Mouse (Mus musculus) kidney, embryonic 14.5 days (tissue): ENCODE data around the gene Zfp286. TPM values are rescaled to one million over a fixed set of nuclear protein-coding genes. Genes with fewer than 3 reads are reported as not detected.

Experiments
- ATAC-seq: fragments of 200-750 bp; cut with Nextera tagmentation; 2 replicates; pipeline ENCODE4 v1.8.0; 2017; ENCODE audit warnings: moderate number of reproducible peaks, mild to moderate bottlenecking, moderate TSS enrichment, moderate library complexity; ENCODE audit not compliant: low FRiP score, low TSS enrichment
- H3K27ac ChIP-seq: fragments of 300-500 bp; sonication (generic); 2 replicates; pipeline ENCODE4 v1.5.1; 2014; ENCODE audit warnings: low read depth, mild to moderate bottlenecking, low read length, moderate library complexity, mixed read lengths
- H3K27me3 ChIP-seq: fragments of 300-500 bp; sonication (generic); 2 replicates; pipeline ENCODE4 v1.6.1; 2014; ENCODE audit warnings: mild to moderate bottlenecking, low read length; ENCODE audit not compliant: control insufficient read depth, insufficient read depth
- H3K36me3 ChIP-seq: fragments of 300-500 bp; sonication (generic); 2 replicates; pipeline ENCODE4 v1.6.1; 2014; ENCODE audit warnings: low read length, mixed read lengths; ENCODE audit not compliant: control insufficient read depth, insufficient read depth
- H3K4me1 ChIP-seq: fragments of 300-500 bp; sonication (generic); 2 replicates; pipeline ENCODE4 v1.6.1; 2014; ENCODE audit warnings: low read length, mixed read lengths; ENCODE audit not compliant: control insufficient read depth, insufficient read depth
- H3K4me2 ChIP-seq: fragments of 300-500 bp; sonication (generic); replicated peaks from 2 replicates; pipeline ENCODE4 v1.6.1; 2014; ENCODE audit warnings: low read depth, mild to moderate bottlenecking, low read length
- H3K4me3 ChIP-seq: fragments of 300-500 bp; sonication (generic); 2 replicates; pipeline ENCODE4 v1.5.1; 2014; ENCODE audit warnings: mild to moderate bottlenecking, low read length
- H3K9ac ChIP-seq: fragments of 300-500 bp; sonication (generic); 2 replicates; pipeline ENCODE4 v1.6.1; 2014; ENCODE audit warnings: low read depth, mild to moderate bottlenecking, low read length, moderate library complexity
- H3K9me3 ChIP-seq: fragments of 300-500 bp; sonication (generic); 2 replicates; pipeline ENCODE4 v1.6.1; 2016; ENCODE audit warnings: low read length; ENCODE audit not compliant: control insufficient read depth
- whole genome bisulfite sequencing: fragments of 180-500 bp; shearing (Covaris S2); extraction: QIAGEN DNeasy Blood & Tissue Kit; methylation state at CpG from one replicate; pipeline ENCODE4 v1.1.7; 2014; 5-methylcytosine and 5-hydroxymethylcytosine counted together
- polyA plus RNA-seq: library from polyadenylated mRNA; unstranded; fragments of >200 nt; fragmentation: Nextera tagmentation; extraction: Ambion mirVana; gene quantifications from 2 replicates; pipeline ENCODE4 v1.2.1, GENCODE M21; 2014

The Zfp286 gene
- polyA plus RNA-seq, 1 experiment from 2014 or later, result 19.7 TPM

DNA sequence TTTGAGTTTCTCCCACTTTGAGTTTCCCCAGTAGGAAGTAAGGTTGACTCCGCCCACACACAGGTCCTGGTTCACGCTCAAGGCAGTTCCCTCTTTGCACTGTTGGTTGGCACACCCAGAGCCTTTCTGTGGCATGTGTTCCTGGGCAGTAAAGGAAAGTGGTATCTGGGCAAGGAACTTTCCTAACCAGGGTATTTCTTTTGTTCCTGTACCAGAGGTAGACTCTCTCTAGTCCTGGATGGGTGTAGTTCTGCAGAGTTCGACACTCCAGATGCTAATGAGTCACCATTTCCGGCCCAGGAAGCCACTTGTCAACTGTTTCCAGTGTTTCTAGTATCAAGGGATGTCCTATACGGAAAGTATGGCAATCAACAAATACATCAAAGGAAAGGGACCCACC is 32.6 kb upstream of the Zfp286 start:
- 55% methylated on average over 5 of the region's 5 CpGs for WGBS
- Histone ChIP-seq H3K4me2 (peak overlapping the region; percentile 82), H3K27ac (peak overlapping the region; percentile 59; the same call in 1 of the 2 replicates), H3K9ac (no peak overlapping the region), H3K27me3 (no peaks in the 10 kb centered on the region), H3K36me3 (no peaks in the 10 kb centered on the region), H3K4me1 (peaks cover 18% of the 10 kb centered on the region), H3K4me3 (peak overlapping the region; percentile 49), H3K9me3 (no peaks in the 10 kb centered on the region)
- no peak for ATAC-seq

DNA sequence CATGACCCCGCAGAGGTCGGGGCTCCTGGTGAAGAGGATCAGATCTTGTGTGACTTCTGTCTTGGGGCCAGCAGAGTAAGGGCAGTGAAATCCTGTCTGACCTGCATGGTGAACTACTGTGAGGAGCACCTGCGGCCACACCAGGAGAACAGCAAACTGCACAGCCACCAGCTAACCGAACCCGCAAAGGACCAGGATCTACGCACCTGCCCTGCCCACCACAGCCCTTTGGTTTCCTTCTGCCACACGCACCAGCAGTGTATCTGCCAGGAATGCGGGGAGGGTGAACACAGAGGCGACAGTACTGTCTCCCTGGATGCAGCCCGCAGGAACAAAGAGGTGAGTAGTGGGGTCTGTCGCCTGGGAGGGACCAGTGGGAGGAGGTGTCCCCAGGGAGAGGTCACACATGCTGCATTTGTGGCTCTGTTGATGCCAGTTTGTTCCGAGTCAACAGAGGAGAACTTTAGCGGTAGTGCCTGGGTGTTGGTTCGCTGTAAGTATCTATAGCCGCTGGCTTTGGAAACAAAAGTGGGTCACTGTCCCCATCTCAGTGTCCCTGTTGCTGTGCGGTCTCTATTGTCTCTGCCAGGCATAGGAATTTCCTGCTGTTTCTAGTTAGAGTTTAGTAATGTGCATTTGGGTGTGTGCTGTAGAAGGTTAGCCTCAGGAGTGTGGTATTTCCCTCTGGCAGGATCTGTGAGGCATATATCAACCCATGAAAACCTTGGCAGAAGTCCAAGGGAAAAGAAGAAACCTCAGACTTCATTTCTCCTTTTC is 31.6 kb upstream of the Zfp286 start:
- no peaks in the 10 kb centered on the region for H3K9me3 ChIP-seq
- ATAC-seq, result peak; percentile 45
- no peaks in the 10 kb centered on the region for H3K27me3 ChIP-seq
- peak overlapping the region; percentile 62 for H3K9ac ChIP-seq
- H3K4me3 ChIP-seq, result peak overlapping the region; percentile 49
- H3K4me1 ChIP-seq, result peaks cover 20% of the 10 kb centered on the region
- 7% methylated on average over 16 of the region's 16 CpGs for WGBS
- peak overlapping the region; percentile 82 for H3K4me2 ChIP-seq
- H3K36me3 ChIP-seq, result no peaks in the 10 kb centered on the region
- peak overlapping the region; percentile 60 for H3K27ac ChIP-seq

DNA sequence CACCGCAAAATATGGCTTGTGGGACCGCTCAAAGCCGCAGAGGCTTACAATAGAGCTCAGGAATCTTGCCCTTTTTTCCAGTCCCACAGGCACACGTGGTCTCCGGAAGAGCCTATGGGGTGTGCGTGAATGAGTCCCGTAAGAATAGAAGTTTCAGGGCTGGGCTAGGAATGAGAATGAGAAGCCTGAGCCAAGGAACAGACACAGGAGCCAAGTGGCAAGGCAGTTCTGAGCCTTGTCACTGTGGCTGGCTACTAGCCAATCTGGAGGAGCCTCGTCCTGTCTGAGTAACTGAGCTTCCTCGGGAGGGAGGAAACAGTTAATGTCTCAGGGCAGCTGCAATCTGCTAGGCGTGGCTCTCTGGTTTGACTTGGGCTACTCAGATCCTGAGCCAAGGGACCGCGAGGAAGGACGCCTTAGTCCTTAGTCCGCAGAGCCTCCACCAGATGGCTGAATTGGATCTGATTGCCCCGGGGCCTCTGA is 30.8 kb upstream of the Zfp286 start, which contains the start of gene Trim16:
Gene Trim16, plus strand, starts transcription at position 173 of the 483 bp plus-strand sequence.
- 5% methylated on average over 15 of the region's 15 CpGs for WGBS
- Histone ChIP-seq H3K9me3 (no peaks in the 10 kb centered on the region), H3K4me2 (peak within 1 kb of the TSS; percentile 82), H3K4me3 (peak within 1 kb of the TSS; percentile 49), H3K9ac (peak within 1 kb of the TSS; percentile 62), H3K27me3 (no peaks in the 10 kb centered on the region), H3K4me1 (peaks cover 15% of the 10 kb centered on the region), H3K27ac (peak within 1 kb of the TSS; percentile 60), H3K36me3 (no peaks in the 10 kb centered on the region)
- ATAC-seq, result peak; percentile 85

DNA sequence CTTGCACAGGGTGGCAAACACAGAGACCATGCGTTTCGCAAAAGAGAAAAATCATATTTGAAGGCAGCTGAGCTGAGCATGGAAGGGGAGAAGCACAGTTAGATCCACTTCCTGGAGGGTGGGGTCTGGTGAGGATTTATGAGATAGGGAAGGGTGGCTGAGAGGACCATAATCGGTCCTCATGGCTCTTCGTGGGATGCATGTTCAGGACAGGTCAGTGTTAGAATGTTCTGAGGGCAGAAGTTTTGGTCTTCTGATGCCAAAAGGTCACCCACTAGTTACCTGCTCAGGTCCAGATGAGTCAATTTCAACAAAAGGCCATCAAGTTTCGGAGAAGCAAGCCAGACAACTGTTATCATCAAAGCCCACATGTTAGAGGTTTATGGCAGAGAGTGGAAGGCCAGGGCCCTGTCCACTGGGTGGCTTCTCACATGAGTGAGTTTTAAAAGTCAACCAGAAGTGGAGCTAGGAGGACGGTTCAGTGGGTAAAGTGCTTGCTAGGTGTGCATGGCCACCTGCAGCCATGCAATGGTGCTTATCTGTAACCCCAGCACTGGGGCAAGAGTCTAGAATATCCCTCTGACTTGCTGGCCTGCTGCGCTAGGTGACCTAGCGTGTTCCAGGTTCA is 29.9 kb upstream of the Zfp286 start:
- Histone ChIP-seq H3K4me2 (no peak overlapping the region), H3K36me3 (no peaks in the 10 kb centered on the region), H3K4me1 (peaks cover 15% of the 10 kb centered on the region), H3K9ac (no peak overlapping the region), H3K4me3 (no peak overlapping the region), H3K9me3 (no peaks in the 10 kb centered on the region), H3K27me3 (no peaks in the 10 kb centered on the region), H3K27ac (no peak overlapping the region)
- WGBS, result 72% methylated on average over 8 of the region's 8 CpGs
- ATAC-seq, result no peak

DNA sequence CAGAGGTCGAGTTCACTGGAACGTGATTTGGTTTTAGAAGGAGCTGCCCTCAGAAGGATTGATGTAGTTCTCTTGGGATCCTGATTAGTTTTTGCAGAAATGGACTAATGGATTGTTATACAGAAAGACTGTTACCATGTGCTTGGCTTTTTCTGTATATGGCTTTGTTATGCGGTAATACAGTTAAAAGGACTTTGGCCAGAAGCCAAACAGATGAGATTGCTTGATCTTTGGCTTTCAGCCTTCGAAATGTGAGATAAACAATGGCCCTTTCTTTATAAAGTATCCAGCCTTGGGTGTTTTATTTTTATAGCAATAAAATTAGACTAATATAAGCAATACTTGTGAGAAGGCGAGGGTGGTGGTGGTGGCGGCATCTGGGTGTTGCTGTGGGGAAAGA is 27.3 kb upstream of the Zfp286 start:
- Histone ChIP-seq H3K9me3 (no peaks in the 10 kb centered on the region), H3K4me3 (no peak overlapping the region), H3K4me1 (peaks cover 15% of the 10 kb centered on the region), H3K36me3 (no peaks in the 10 kb centered on the region), H3K27me3 (no peaks in the 10 kb centered on the region), H3K9ac (no peak overlapping the region), H3K4me2 (no peak overlapping the region), H3K27ac (no peak overlapping the region)
- ATAC-seq, result no peak
- 54% methylated on average over 6 of the region's 6 CpGs for WGBS

DNA sequence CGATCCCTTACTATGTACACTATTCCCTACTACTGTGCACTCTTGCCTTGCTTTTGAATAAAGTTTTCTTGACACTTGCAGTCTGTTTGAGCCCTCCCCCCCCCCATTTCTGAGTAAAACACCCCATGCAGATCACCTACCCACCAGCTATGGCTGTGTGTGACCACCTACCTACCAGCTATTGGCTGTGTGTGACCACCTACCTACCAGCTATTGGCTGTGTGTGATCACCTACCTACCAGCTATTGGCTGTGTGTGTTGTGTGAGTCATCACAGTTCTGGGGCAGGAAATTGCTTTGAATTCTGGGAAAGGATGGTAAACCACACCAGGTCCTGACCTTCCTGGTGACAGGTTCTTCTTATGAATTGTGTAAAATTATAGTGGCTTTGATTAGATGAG is 26.2 kb upstream of the Zfp286 start:
- Histone ChIP-seq H3K4me1 (peaks cover 7% of the 10 kb centered on the region), H3K27me3 (no peaks in the 10 kb centered on the region), H3K9ac (no peak overlapping the region), H3K4me3 (no peak overlapping the region), H3K9me3 (no peaks in the 10 kb centered on the region), H3K36me3 (no peaks in the 10 kb centered on the region), H3K4me2 (no peak overlapping the region), H3K27ac (no peak overlapping the region)
- ATAC-seq, result no peak
- 88% methylated on average over 1 of the region's 1 CpGs for WGBS

DNA sequence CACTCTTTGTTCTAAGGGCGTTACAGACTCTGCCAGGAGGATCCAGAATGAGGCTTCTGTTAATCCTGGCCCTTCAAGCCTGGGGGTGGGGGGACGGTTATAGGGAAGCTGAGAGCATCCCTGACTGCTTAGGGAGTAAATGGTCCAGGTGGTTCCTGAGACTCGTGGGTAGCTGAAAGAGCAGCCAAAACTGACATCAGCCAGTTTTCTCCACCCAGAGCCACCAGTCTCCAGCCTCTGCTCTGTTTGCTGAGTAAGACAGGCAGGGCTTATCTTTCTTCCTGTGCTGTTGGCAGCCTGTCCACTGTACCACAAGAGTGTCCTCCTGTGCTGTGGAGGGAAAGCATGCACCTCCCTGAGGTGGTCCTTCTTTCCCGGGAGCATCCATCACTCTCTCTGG is 25.4 kb upstream of the Zfp286 start:
- WGBS, result 79% methylated on average over 4 of the region's 4 CpGs
- Histone ChIP-seq H3K9me3 (no peaks in the 10 kb centered on the region), H3K36me3 (no peaks in the 10 kb centered on the region), H3K4me1 (peaks cover 4% of the 10 kb centered on the region; the same call in 1 of the 2 replicates), H3K9ac (no peak overlapping the region), H3K4me2 (no peak overlapping the region), H3K4me3 (no peak overlapping the region), H3K27ac (no peak overlapping the region), H3K27me3 (no peaks in the 10 kb centered on the region)
- ATAC-seq, result no peak

DNA sequence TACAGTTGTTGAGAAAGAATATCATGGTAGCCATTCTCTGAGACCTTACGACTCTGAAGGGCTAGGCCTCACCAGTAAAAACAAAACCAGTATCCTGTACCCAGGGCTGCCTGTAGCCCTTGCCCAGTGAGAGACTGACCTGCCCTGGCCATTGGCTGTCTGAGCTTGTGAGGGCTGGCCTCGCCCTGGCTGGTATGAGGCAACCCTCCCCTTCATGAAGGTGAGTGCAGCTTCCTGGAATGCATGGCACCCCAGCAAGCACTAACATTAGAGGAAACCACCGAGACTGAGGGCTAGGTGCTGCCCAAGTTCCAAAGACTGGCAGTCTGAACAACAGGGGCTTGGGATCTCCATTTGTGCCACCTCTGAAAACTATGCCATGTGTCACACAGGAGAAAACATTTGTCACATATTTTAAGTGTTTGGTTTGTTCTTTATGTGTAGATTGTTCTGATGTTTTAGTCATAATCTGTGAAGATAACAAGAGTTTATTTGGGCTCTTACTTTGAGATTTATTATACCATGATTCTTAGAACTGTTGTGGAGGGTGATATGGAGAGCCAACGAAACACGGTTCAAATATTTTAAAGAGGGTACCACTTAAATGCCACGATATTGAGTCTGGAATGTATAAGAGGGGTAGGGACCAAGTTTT is 24.8 kb upstream of the Zfp286 start:
- Histone ChIP-seq H3K4me1 (peaks cover 4% of the 10 kb centered on the region; the same call in 1 of the 2 replicates), H3K9ac (no peak overlapping the region), H3K27ac (no peak overlapping the region), H3K4me3 (no peak overlapping the region), H3K27me3 (no peaks in the 10 kb centered on the region), H3K9me3 (no peaks in the 10 kb centered on the region), H3K36me3 (no peaks in the 10 kb centered on the region), H3K4me2 (no peak overlapping the region)
- WGBS, result 65% methylated on average over 6 of the region's 6 CpGs
- ATAC-seq, result no peak
